Mouse (Mus musculus) CH12.LX (cell line): ENCODE measurements around the gene Il6ra. TPM values are rescaled to one million over a fixed set of nuclear protein-coding genes. Genes with fewer than 3 reads are reported as not detected.

Experiments used
- DNase-seq: peaks from one replicate; pipeline ENCODE4 v3.0.0-alpha.2; 2013; ENCODE audit errors: extremely low read depth
- H3K27ac ChIP-seq: 2 replicates; pipeline ENCODE4 v1.5.1; 2012; ENCODE audit warnings: low read depth, mild to moderate bottlenecking, control low read depth, moderate library complexity; ENCODE audit not compliant: insufficient read depth
- H3K27me3 ChIP-seq: replicated peaks from 2 replicates; pipeline ENCODE3; 2012; ENCODE audit warnings: inconsistent platforms
- H3K36me3 ChIP-seq, 2 experiments: replicated peaks in 1 of 2; 2 replicates each; pipeline versions ENCODE3 to v1.6.1; 2012; ENCODE audit warnings: inconsistent platforms in 1 of 2, low read length in 1 of 2, mild to moderate bottlenecking in 1 of 2, mixed read lengths in 1 of 2, moderate library complexity in 1 of 2; ENCODE audit not compliant: control insufficient read depth in 1 of 2, insufficient read depth in 1 of 2
- H3K4me1 ChIP-seq, 2 experiments: 2 replicates each; pipeline ENCODE4 v1.6.1; 2012; ENCODE audit warnings: inconsistent platforms in 1 of 2, moderate library complexity in 1 of 2; ENCODE audit not compliant: insufficient read depth in 2 of 2, control insufficient read depth in 1 of 2
- H3K4me2 ChIP-seq: 2 replicates; pipeline ENCODE4 v1.6.1; 2012; ENCODE audit warnings: low read depth, mild to moderate bottlenecking, control low read depth; ENCODE audit not compliant: poor library complexity, insufficient read depth, severe bottlenecking
- H3K4me3 ChIP-seq, 3 experiments: fragments of 150-350 bp in 1 of 3; sonication (generic) in 1 of 3; replicated peaks in 1 of 3; 2 replicates each; pipeline versions ENCODE3 to v1.5.1; 2011 to 2012; ENCODE audit warnings: low read depth in 2 of 3, low read length in 2 of 3, mild to moderate bottlenecking in 2 of 3, moderate library complexity in 2 of 3, control low read depth in 1 of 3, improper control_type of control experiment in 1 of 3, inconsistent platforms in 1 of 3, mixed read lengths in 1 of 3; ENCODE audit not compliant: poor library complexity in 1 of 3
- H3K79me2 ChIP-seq: replicated peaks from 2 replicates; pipeline ENCODE4 v1.6.1; 2012; ENCODE audit warnings: mild to moderate bottlenecking, moderate library complexity; ENCODE audit not compliant: control insufficient read depth, poor library complexity, insufficient read depth, severe bottlenecking; ENCODE audit errors: extremely low read depth
- H3K9ac ChIP-seq: 2 replicates; pipeline ENCODE4 v1.6.1; 2012; ENCODE audit warnings: low read depth, mild to moderate bottlenecking, control low read depth, moderate library complexity; ENCODE audit not compliant: insufficient read depth
- H3K9me3 ChIP-seq: replicated peaks from 2 replicates; pipeline ENCODE3; 2012; ENCODE audit warnings: low read length, inconsistent platforms, mixed read lengths
- BHLHE40 ChIP-seq: IDR thresholded peaks from 2 replicates; pipeline ENCODE4 v1.6.1; 2011; ENCODE audit warnings: mild to moderate bottlenecking, low read depth, low read length, improper control_type of control experiment
- CHD1 ChIP-seq: IDR thresholded peaks from 2 replicates; pipeline ENCODE4 v1.6.1; 2012; ENCODE audit warnings: low read depth, low read length, improper control_type of control experiment, inconsistent platforms
- CTCF ChIP-seq, 2 experiments: IDR thresholded peaks in 1 of 2; conservative IDR thresholded peaks in 1 of 2; 2 replicates each; pipeline ENCODE4 v1.5.1; 2011 to 2012; ENCODE audit warnings: low read depth in 2 of 2, low read length in 2 of 2, improper control_type of control experiment in 1 of 2, inconsistent platforms in 1 of 2, mild to moderate bottlenecking in 1 of 2, moderate library complexity in 1 of 2
- E2F4 ChIP-seq: IDR thresholded peaks from 2 replicates; pipeline ENCODE4 v1.6.1; 2011; ENCODE audit warnings: low read depth, low read length, improper control_type of control experiment; ENCODE audit not compliant: insufficient replicate concordance
- ELF1 ChIP-seq: IDR thresholded peaks from 2 replicates; pipeline ENCODE4 v1.6.1; 2014; ENCODE audit warnings: low read depth, mild to moderate bottlenecking, inconsistent platforms, low read length, improper control_type of control experiment
- EP300 ChIP-seq: IDR thresholded peaks from 2 replicates; pipeline ENCODE4 v1.6.1; 2011; ENCODE audit warnings: low read length, improper control_type of control experiment
- GABPA ChIP-seq: IDR thresholded peaks from 2 replicates; pipeline ENCODE4 v1.6.1; 2012; ENCODE audit warnings: low read depth, low read length, improper control_type of control experiment, inconsistent platforms; ENCODE audit not compliant: insufficient replicate concordance
- JUN ChIP-seq: IDR thresholded peaks from 2 replicates; pipeline ENCODE4 v1.6.1; 2011; ENCODE audit warnings: low read depth, mild to moderate bottlenecking, low read length, improper control_type of control experiment, moderate library complexity; ENCODE audit not compliant: insufficient read depth
- MAFK ChIP-seq: IDR thresholded peaks from 2 replicates; pipeline ENCODE4 v1.6.1; 2011; ENCODE audit warnings: low read length, improper control_type of control experiment; ENCODE audit not compliant: insufficient replicate concordance
- MAX ChIP-seq: IDR thresholded peaks from 2 replicates; pipeline ENCODE4 v1.6.1; 2011; ENCODE audit warnings: low read length, improper control_type of control experiment
- MAZ ChIP-seq: IDR thresholded peaks from 2 replicates; pipeline ENCODE4 v1.6.1; 2012; ENCODE audit warnings: low read depth, mild to moderate bottlenecking, inconsistent platforms, low read length, improper control_type of control experiment, moderate library complexity
- MXI1 ChIP-seq: IDR thresholded peaks from 2 replicates; pipeline ENCODE4 v1.6.1; 2011; ENCODE audit warnings: mild to moderate bottlenecking, low read depth, low read length, improper control_type of control experiment
- PAX5 ChIP-seq: IDR thresholded peaks from 2 replicates; pipeline ENCODE4 v1.6.1; 2012; ENCODE audit warnings: low read length, inconsistent platforms, mixed read lengths
- SMC3 ChIP-seq: IDR thresholded peaks from 2 replicates; pipeline ENCODE4 v1.6.1; 2011; ENCODE audit warnings: low read depth, low read length, improper control_type of control experiment
- TCF12 ChIP-seq: IDR thresholded peaks from 2 replicates; pipeline ENCODE4 v1.6.1; 2014; ENCODE audit warnings: low read depth, mild to moderate bottlenecking, inconsistent platforms, low read length, improper control_type of control experiment
- ZC3H11A ChIP-seq: IDR thresholded peaks from 2 replicates; pipeline ENCODE4 v1.6.1; 2012; ENCODE audit warnings: low read depth, mild to moderate bottlenecking, inconsistent platforms, low read length, improper control_type of control experiment
- ZKSCAN1 ChIP-seq: IDR thresholded peaks from 2 replicates; pipeline ENCODE4 v1.6.1; 2012; ENCODE audit warnings: low read depth, inconsistent platforms, low read length, improper control_type of control experiment, borderline replicate concordance
- ZNF384 ChIP-seq: IDR thresholded peaks from 2 replicates; pipeline ENCODE4 v1.6.1; 2012; ENCODE audit warnings: low read depth, low read length, improper control_type of control experiment, inconsistent platforms
- dilution Hi-C: fragments of 300-500 bp; cut with MboI; formaldehyde crosslinking; loops from 2 replicates; pipeline ENCODE4 v1.14.3; 2020; ENCODE audit warnings: low sequenced_read_pairs; ENCODE audit not compliant: extremely low pct_unique_long_range_greater_than_20kb, extremely low pct_ligation_motif_present
- in situ Hi-C: fragments of 300-500 bp; cut with MboI; formaldehyde crosslinking; loops from 3 replicates; pipeline ENCODE4 v1.14.3; 2019; ENCODE audit warnings: low sequenced_read_pairs, low pct_ligation_motif_present, low pct_unique_long_range_greater_than_20kb, mixed read lengths
- polyA plus RNA-seq: library from polyadenylated mRNA; unstranded; fragments of >175 nt; gene quantifications from 2 replicates; pipeline ENCODE4 v1.2.1, GENCODE M21; 2012; ENCODE audit warnings: low read depth; ENCODE audit not compliant: insufficient read length
- total RNA-seq, 2 experiments: library from RNA; depleted of rRNA; stranded (reverse); fragments of 300-350 nt in 1 of 2; fragments of >200 nt in 1 of 2; gene quantifications; 2 replicates each; pipeline ENCODE4 v1.2.3; 2012 to 2014

Il6ra gene
- total and polyA plus RNA-seq, 3 experiments: 1.4 to 4.8 (median 1.6) TPM

- no peaks in the 10 kb centered on the region for H3K79me2 ChIP-seq
- H3K4me2 ChIP-seq: 0 out of 2 replicates have a peak overlapping the region, but pooled peaks have one; percentile 2
- H3K9ac ChIP-seq: no peak overlapping the region
- in situ Hi-C loops (no loop called here), dilution Hi-C loops (no loop called here)
- no peaks in the 10 kb centered on the region for H3K36me3 ChIP-seq
- TF ChIP-seq GABPA: no peak
- no peak overlapping the region for H3K27ac ChIP-seq
- no peaks in the 10 kb centered on the region for H3K27me3 ChIP-seq
- DNase-seq: no peak
- H3K9me3 ChIP-seq: peaks cover 12% of the 10 kb centered on the region
- no peak overlapping the region for H3K4me3 ChIP-seq
- peaks cover 0 to 10% of the 10 kb centered on the region in 2 experiments; a peak in 2 of 4 replicates for H3K4me1 ChIP-seq
These were observed 77.6 kb downstream of the Il6ra start for GRCm38 (mm10) chr3:89835362-89835761.

- peaks cover 0 to 9% of the 10 kb centered on the region in 2 experiments; a peak in 2 of 4 replicates for H3K4me1 ChIP-seq
- peaks cover 14% of the 10 kb centered on the region for H3K9me3 ChIP-seq
- no peak within 1 kb of the TSS for H3K4me3 ChIP-seq
- H3K9ac ChIP-seq: no peak within 1 kb of the TSS
- H3K79me2 ChIP-seq: no peaks in the 10 kb centered on the region
- H3K36me3 ChIP-seq: no peaks in the 10 kb centered on the region
- DNase-seq: no peak
- in situ Hi-C loops: no loop called here
- dilution Hi-C loops: no loop called here
- TF ChIP-seq CHD1: no peak
- TF ChIP-seq ZNF384: no peak
- no peak for TF ChIP-seq MAFK
- TF ChIP-seq MAZ: no peak
- no peak for TF ChIP-seq MXI1
- TF ChIP-seq MAX: no peak
- no peak for TF ChIP-seq SMC3
- TF ChIP-seq CTCF (conservative IDR thresholded peaks at IDR 0.05 in 1 of 2, IDR thresholded peaks at IDR 0.05 in 1 of 2; ENCODE audit: low read depth in 2 of 2, low read length in 2 of 2): no peak
- no peak for TF ChIP-seq PAX5
- TF ChIP-seq JUN: no peak
- no peak for TF ChIP-seq ZC3H11A
- TF ChIP-seq ZKSCAN1: no peak
- no peak for TF ChIP-seq TCF12
- no peak for TF ChIP-seq BHLHE40
- TF ChIP-seq ELF1: no peak
- no peak for TF ChIP-seq E2F4
- TF ChIP-seq EP300: no peak
- TF ChIP-seq, all 38 proteins: peak for 0
- H3K4me2 ChIP-seq: no peak within 1 kb of the TSS
- no peak within 1 kb of the TSS for H3K27ac ChIP-seq
- H3K27me3 ChIP-seq: no peaks in the 10 kb centered on the region
These were observed 82.0 kb downstream of the Il6ra start, which contains the start of gene She for GRCm38 (mm10) chr3:89830815-89831591. Gene She, plus strand, starts transcription at chr3:89831370.
